Mouse (Mus musculus) spleen, embryonic (tissue): ENCODE results near the gene Vav3.

Experiments used
- CTCF ChIA-PET: fragments of 350-600 bp; sonication (Branson Sonifier 250); formaldehyde crosslinking; loops from one replicate; lab custom pipeline; 2022; lab: Charles Lee

The Vav3 gene

GRCm38 (mm10) chr3:109680281-109680680 is 339.8 kb downstream of the Vav3 start:
- CTCF ChIA-PET = no interaction called here

GRCm38 (mm10) chr3:109681863-109682262 is 341.4 kb downstream of the Vav3 start:
- CTCF ChIA-PET = no interaction called here

GRCm38 (mm10) chr3:109683608-109684295 is 343.3 kb downstream of the Vav3 start:
- CTCF ChIA-PET = no interaction called here

GRCm38 (mm10) chr3:109690566-109690965 is 350.1 kb downstream of the Vav3 start:
- CTCF ChIA-PET = no interaction called here

- CTCF ChIA-PET = no interaction called here
Observed at GRCm38 (mm10) chr3:109692613-109693012, 352.2 kb downstream of the Vav3 start.

- CTCF ChIA-PET = no interaction called here
Observed at GRCm38 (mm10) chr3:109701301-109701700, 360.8 kb downstream of the Vav3 start.

- CTCF ChIA-PET = no interaction called here
Observed at GRCm38 (mm10) chr3:109707786-109708460, 367.5 kb downstream of the Vav3 start.

- CTCF ChIA-PET = no interaction called here
Observed at GRCm38 (mm10) chr3:109711751-109712150, 371.3 kb downstream of the Vav3 start.

- CTCF ChIA-PET = no interaction called here
Observed at GRCm38 (mm10) chr3:109714476-109714875, 374.0 kb downstream of the Vav3 start.

- CTCF ChIA-PET = no interaction called here
Observed at GRCm38 (mm10) chr3:109721753-109722152, 381.3 kb downstream of the Vav3 start.

GRCm38 (mm10) chr3:109726776-109727175 is 386.3 kb downstream of the Vav3 start:
- CTCF ChIA-PET = no interaction called here

GRCm38 (mm10) chr3:109731592-109732230 is 391.3 kb downstream of the Vav3 start:
- CTCF ChIA-PET = no interaction called here

GRCm38 (mm10) chr3:109732327-109733182 is 392.1 kb downstream of the Vav3 start:
- CTCF ChIA-PET = no interaction called here
